In genomic region chr7:66871520-66871919, GRCm38 (mm10) we compare ENCODE assay signal across 13 mouse cellular contexts. TPM values are rescaled to one million over a fixed set of nuclear protein-coding genes. Genes with fewer than 3 reads are reported as not detected.
DNase-seq lines count a peak whose midpoint lies in the region; ATAC-seq and TF ChIP-seq lines count a peak whose summit lies in the region.
"Had no signal": no experiment of that assay in that cellular context is flagged by ENCODE, and none has a peak within 500 bp of the region (broad histone marks: within the 10 kb centered on the region; RNA-seq: fewer than 3 reads in every experiment).

No protein-coding gene starts in this region.

- H3K9me3 ChIP-seq in heart, postnatal 0 days (replicated peaks; ENCODE audit: control insufficient read depth, low read length), result no peaks in the 10 kb centered on the region
- H3K9me3 ChIP-seq: liver, embryonic 13.5 days; midbrain, embryonic 12.5 days had no signal

- H3K9ac ChIP-seq in heart, postnatal 0 days (replicated peaks; ENCODE audit: low read depth, low read length), result no peak overlapping the region
- H3K9ac ChIP-seq: liver, embryonic 13.5 days; midbrain, embryonic 12.5 days had no signal

- no peak overlapping the region for H3K4me3 ChIP-seq in kidney, adult 2 months (ENCODE audit: insufficient read depth, low read depth, low read length)
- no peak overlapping the region for H3K4me3 ChIP-seq in heart, postnatal 0 days (ENCODE audit: low read depth, low read length)
- H3K4me3 ChIP-seq: liver, embryonic 13.5 days; midbrain, embryonic 12.5 days had no signal

- H3K27me3 ChIP-seq in kidney, adult 2 months (replicated peaks; ENCODE audit: control insufficient read depth, insufficient read depth, low read length), result no peaks in the 10 kb centered on the region
- no peaks in the 10 kb centered on the region for H3K27me3 ChIP-seq in heart, postnatal 0 days (ENCODE audit: control insufficient read depth, insufficient read depth, low read length)
- H3K27me3 ChIP-seq: liver, embryonic 13.5 days; midbrain, embryonic 12.5 days had no signal

- H3K27ac ChIP-seq in kidney, adult 2 months (ENCODE audit: insufficient read depth, low read depth, low read length), result no peak overlapping the region
- H3K27ac ChIP-seq in heart, postnatal 0 days (ENCODE audit: low read depth), result peak overlapping the region; percentile 51; the same call in 1 of the 2 replicates
- H3K27ac ChIP-seq: liver, embryonic 13.5 days; midbrain, embryonic 12.5 days had no signal

- TF ChIP-seq CTCF in kidney, adult 2 months (conservative IDR thresholded peaks at IDR 0.05; ENCODE audit: insufficient read depth, insufficient read length, low read depth, low read length), result no peak
- no peak for TF ChIP-seq CTCF in heart, postnatal 0 days (IDR thresholded peaks at IDR 0.05; ENCODE audit: low read depth)

- intact Hi-C loops in heart, postnatal 25 days (cut with DNase I), result no loop called here

- no peak overlapping the region for H3K4me2 ChIP-seq in heart, postnatal 0 days (ENCODE audit: low read depth, low read length)
- H3K4me2 ChIP-seq: liver, embryonic 13.5 days; midbrain, embryonic 12.5 days had no signal

- WGBS in kidney, adult 2 months, result 53% methylated on average over 7 of the region's 7 CpGs
- WGBS in heart, postnatal 0 days, result 55% methylated on average over 7 of the region's 7 CpGs

- no peaks in the 10 kb centered on the region for H3K4me1 ChIP-seq in kidney, adult 2 months (ENCODE audit: control insufficient read depth, insufficient read depth, low read length)
- H3K4me1 ChIP-seq in heart, postnatal 0 days (ENCODE audit: control insufficient read depth, insufficient read depth), result peaks cover 17% of the 10 kb centered on the region
- H3K4me1 ChIP-seq: liver, embryonic 13.5 days had no signal

- no peak for TF ChIP-seq EP300 in heart, postnatal 0 days (IDR thresholded peaks at IDR 0.05; ENCODE audit: low read depth)

- peak; percentile 9 for DNase-seq in heart, adult 8-10 months (ENCODE audit: low spot score)
- DNase-seq in heart, postnatal 25 days (ENCODE audit: low spot score), result no peak
- DNase-seq in kidney, postnatal 4 days, result peak; percentile 37 to 55
- DNase-seq in kidney, adult 2 months, result no peak
- DNase-seq in heart, postnatal 0 days (ENCODE audit: low spot score), result no peak
- DNase-seq in lung, postnatal 4 days, result peak; percentile 28 to 86
- no peak for DNase-seq in adipocyte (ENCODE audit: low spot score)
- DNase-seq: B cell, adult 2 months; cerebellum, adult 9-11 months; liver, embryonic 13.5 days had no signal

- TF ChIP-seq POLR2A in kidney, adult 2 months (IDR thresholded peaks at IDR 0.05; ENCODE audit: low read depth, low read length), result no peak

- no peaks in the 10 kb centered on the region for H3K36me3 ChIP-seq in kidney, adult 2 months (ENCODE audit: control insufficient read depth, insufficient read depth, low read length)
- H3K36me3 ChIP-seq in heart, postnatal 0 days (replicated peaks; ENCODE audit: control insufficient read depth, insufficient read depth, low read length), result no peaks in the 10 kb centered on the region
- H3K36me3 ChIP-seq: liver, embryonic 13.5 days; midbrain, embryonic 12.5 days had no signal

- peak; percentile 28; the same call in 1 of the 2 replicates for ATAC-seq in heart, postnatal 0 days (ENCODE audit: insufficient read depth, low read depth)
- ATAC-seq in CD4-positive, CD25-positive, alpha-beta regulatory T cell, adult 4 months, result no peak
- ATAC-seq: activated CD4-positive, CD25-positive, alpha-beta regulatory T cell, adult 4 months had no signal

RNA-seq across cellular contexts. Expression of gene Adamts17, which starts 32.0 kb away (rescaled TPM):
- total RNA-seq in heart, adult 8-10 months (2022), result 1 to 10 TPM in 1 of 4 experiments, under 1 TPM in 3; 0.52 to 1.4 (median 0.63) TPM
- 1 to 10 TPM; 1.5 to 2.7 TPM for total RNA-seq in heart, postnatal 25 days (2021)
- 0.17 and 0.41 TPM in 2 replicates for polyA plus RNA-seq in kidney, adult 2 months (2012; rRNA removed)
- total RNA-seq in heart, postnatal 0 days (2014; rRNA removed; ENCODE audit: low replicate concordance), result 6.5 and 9.0 TPM in 2 replicates
- polyA plus RNA-seq in heart, postnatal 0 days (2015; fragmentation: Nextera tagmentation; extraction: Ambion mirVana), result 1.9 and 2.9 TPM in 2 replicates
- under 1 TPM; 0.43 to 0.54 TPM for polyA plus RNA-seq in CD4-positive, CD25-positive, alpha-beta regulatory T cell, adult 4 months (2017; shearing (Covaris generic))

Comparison
In these comparisons a context has a peak if more than half of its experiments do, and no peak if none do; other contexts are left out.
1. DNase-seq: peak in heart, adult 8-10 months (single experiment), kidney, postnatal 4 days (2 of 2) and lung, postnatal 4 days (2 of 2); none in heart, postnatal 25 days (single experiment), kidney, adult 2 months (single experiment), heart, postnatal 0 days (single experiment) and adipocyte (single experiment).